Mouse (Mus musculus) mature B cell (primary cell): ENCODE measurements around the gene Ugdh.
"Not testable (repeated sequence)": the region's sequence is repeated elsewhere in the genome, so short reads cannot be mapped to it uniquely, and the experiment has no call there.

Experiments used
- in situ Hi-C: fragments of 300-500 bp; cut with MboI; formaldehyde crosslinking; loops from 2 replicates; pipeline ENCODE4 v1.14.3; 2019

Gene Ugdh

GRCm38 (mm10) chr5:65435806-65436561, at the start of gene Ugdh:
Gene Ugdh (minus strand): TSS chr5:65435949.
- in situ Hi-C loops: no loop called here

GRCm38 (mm10) chr5:65482996-65483395, 47.2 kb upstream of the Ugdh start:
- in situ Hi-C loops: no loop called here

- in situ Hi-C loops: no loop called here
These were observed 44.8 kb upstream of the Ugdh start for GRCm38 (mm10) chr5:65480511-65480910.

- in situ Hi-C loops: no loop called here
These were observed 44.1 kb upstream of the Ugdh start for GRCm38 (mm10) chr5:65479681-65480445.

GRCm38 (mm10) chr5:65478224-65478623, 42.5 kb upstream of the Ugdh start:
- in situ Hi-C loops: no loop called here

- in situ Hi-C loops: not testable (repeated sequence)
These were observed 41.0 kb upstream of the Ugdh start for GRCm38 (mm10) chr5:65476739-65477138.

GRCm38 (mm10) chr5:65475806-65476205, 40.1 kb upstream of the Ugdh start:
- in situ Hi-C loops: no loop called here

GRCm38 (mm10) chr5:65469766-65470165, 34.0 kb upstream of the Ugdh start:
- in situ Hi-C loops: no loop called here

- in situ Hi-C loops: no loop called here
These were observed 31.2 kb upstream of the Ugdh start for GRCm38 (mm10) chr5:65466911-65467310.

GRCm38 (mm10) chr5:65460361-65460760, 24.6 kb upstream of the Ugdh start:
- in situ Hi-C loops: no loop called here

- in situ Hi-C loops: no loop called here
These were observed 23.7 kb upstream of the Ugdh start for GRCm38 (mm10) chr5:65459454-65459853.

GRCm38 (mm10) chr5:65457846-65458245, 22.1 kb upstream of the Ugdh start:
- in situ Hi-C loops: no loop called here

GRCm38 (mm10) chr5:65457086-65457827, 21.5 kb upstream of the Ugdh start:
- in situ Hi-C loops: no loop called here

- in situ Hi-C loops: no loop called here
These were observed 19.0 kb upstream of the Ugdh start for GRCm38 (mm10) chr5:65454771-65455170.

- in situ Hi-C loops: no loop called here
These were observed 13.2 kb upstream of the Ugdh start for GRCm38 (mm10) chr5:65448941-65449340.

- in situ Hi-C loops: no loop called here
These were observed 12.1 kb upstream of the Ugdh start for GRCm38 (mm10) chr5:65447826-65448225.

GRCm38 (mm10) chr5:65446756-65447155, 11.0 kb upstream of the Ugdh start:
- in situ Hi-C loops: no loop called here

- in situ Hi-C loops: no loop called here
These were observed 9.2 kb upstream of the Ugdh start for GRCm38 (mm10) chr5:65444981-65445380.

- in situ Hi-C loops: no loop called here
These were observed 2.3 kb upstream of the Ugdh start for GRCm38 (mm10) chr5:65438041-65438440.

GRCm38 (mm10) chr5:65435363-65435805, 365 bp downstream of the Ugdh start:
- in situ Hi-C loops: no loop called here

GRCm38 (mm10) chr5:65434471-65435362, 1.0 kb downstream of the Ugdh start:
- in situ Hi-C loops: no loop called here
